Mouse (Mus musculus) CD4-positive, CD25-positive, alpha-beta regulatory T cell, adult 4 months (primary cell): ENCODE measurements at regions not wholly inside any gene's neighbourhood (a gene's known extent, or its start where the extent isn't known, plus 50 kb on each side); places are given as distances from the start of the nearest gene placed in this dataset.

Experiments
- ATAC-seq: one replicate; pipeline ENCODE4 v1.8.0; 2017

GRCm38 (mm10) chr3:149410518-149410917 is 420.2 kb upstream of the Adgrl2 start:
- ATAC-seq, result no peak

GRCm38 (mm10) chr3:149408858-149409257 is 418.5 kb upstream of the Adgrl2 start:
- no peak for ATAC-seq

- no peak for ATAC-seq
These were observed 415.5 kb upstream of the Adgrl2 start for GRCm38 (mm10) chr3:149405872-149406271.

GRCm38 (mm10) chr3:149404691-149405090 is 414.3 kb upstream of the Adgrl2 start:
- no peak for ATAC-seq

GRCm38 (mm10) chr3:149402496-149402895 is 412.1 kb upstream of the Adgrl2 start:
- no peak for ATAC-seq

- no peak for ATAC-seq
These were observed 404.7 kb upstream of the Adgrl2 start for GRCm38 (mm10) chr3:149395082-149395481.

- ATAC-seq, result no peak
These were observed 403.2 kb upstream of the Adgrl2 start for GRCm38 (mm10) chr3:149393317-149394172.

GRCm38 (mm10) chr3:149392164-149392563 is 401.8 kb upstream of the Adgrl2 start:
- ATAC-seq, result no peak

GRCm38 (mm10) chr3:149387537-149387936 is 397.2 kb upstream of the Adgrl2 start:
- ATAC-seq, result no peak

GRCm38 (mm10) chr3:149386027-149386426 is 395.7 kb upstream of the Adgrl2 start:
- ATAC-seq, result no peak

- no peak for ATAC-seq
These were observed 395.0 kb upstream of the Adgrl2 start for GRCm38 (mm10) chr3:149385336-149385735.

- ATAC-seq, result no peak
These were observed 391.3 kb upstream of the Adgrl2 start for GRCm38 (mm10) chr3:149381559-149382245.

GRCm38 (mm10) chr3:149381051-149381450 is 390.7 kb upstream of the Adgrl2 start:
- no peak for ATAC-seq

- ATAC-seq, result no peak
These were observed 389.6 kb upstream of the Adgrl2 start for GRCm38 (mm10) chr3:149379866-149380472.

GRCm38 (mm10) chr3:149379249-149379865 is 389.0 kb upstream of the Adgrl2 start:
- ATAC-seq, result no peak

- ATAC-seq, result no peak
These were observed 381.1 kb upstream of the Adgrl2 start for GRCm38 (mm10) chr3:149371439-149371838.

- ATAC-seq, result no peak
These were observed 380.3 kb upstream of the Adgrl2 start for GRCm38 (mm10) chr3:149370517-149371227.

- ATAC-seq, result no peak
These were observed 377.5 kb upstream of the Adgrl2 start for GRCm38 (mm10) chr3:149367888-149368287.

- no peak for ATAC-seq
These were observed 369.8 kb upstream of the Adgrl2 start for GRCm38 (mm10) chr3:149360164-149360563.

- no peak for ATAC-seq
These were observed 368.3 kb upstream of the Adgrl2 start for GRCm38 (mm10) chr3:149358570-149359193.

GRCm38 (mm10) chr3:149357903-149358569 is 367.7 kb upstream of the Adgrl2 start:
- ATAC-seq, result no peak
